Mouse (Mus musculus): ENCODE results near the gene Nt5dc1. TPM values are rescaled to one million over a fixed set of nuclear protein-coding genes. Genes with fewer than 3 reads are reported as not detected.
"Not testable (repeated sequence)": the region's sequence is repeated elsewhere in the genome, so short reads cannot be mapped to it uniquely, and the experiment has no call there.

Gene Nt5dc1
- polyA plus RNA-seq, 2 experiments from 2014 or later = 60.2 to 78.7 TPM

GRCm38 (mm10) chr10:34309915-34310685 lies 108.3 kb downstream of the Nt5dc1 start:
- ATAC-seq = no peak

GRCm38 (mm10) chr10:34307070-34307469 lies 111.3 kb downstream of the Nt5dc1 start:
- ATAC-seq = no peak

DNA sequence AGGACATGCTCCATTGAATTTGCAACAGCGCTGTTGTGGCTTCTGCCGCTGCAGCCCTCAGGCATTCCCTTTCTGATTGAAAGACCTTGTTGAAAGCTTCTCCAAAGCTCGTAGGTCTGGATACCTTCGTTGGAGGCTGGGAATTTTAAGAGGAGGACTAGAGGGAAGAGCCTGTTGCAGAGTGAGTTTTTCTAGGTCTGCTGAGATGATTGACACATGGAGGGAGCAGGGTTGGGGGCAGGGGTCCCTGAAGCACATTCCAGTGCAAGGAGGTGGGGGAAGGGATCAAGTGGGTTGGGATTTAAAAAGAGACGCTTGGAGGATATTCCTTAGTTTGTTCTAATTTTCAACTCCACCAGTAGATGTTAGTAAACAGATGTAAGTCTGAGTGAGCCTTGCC lies 118.0 kb downstream of the Nt5dc1 start:
- ATAC-seq = no peak

DNA sequence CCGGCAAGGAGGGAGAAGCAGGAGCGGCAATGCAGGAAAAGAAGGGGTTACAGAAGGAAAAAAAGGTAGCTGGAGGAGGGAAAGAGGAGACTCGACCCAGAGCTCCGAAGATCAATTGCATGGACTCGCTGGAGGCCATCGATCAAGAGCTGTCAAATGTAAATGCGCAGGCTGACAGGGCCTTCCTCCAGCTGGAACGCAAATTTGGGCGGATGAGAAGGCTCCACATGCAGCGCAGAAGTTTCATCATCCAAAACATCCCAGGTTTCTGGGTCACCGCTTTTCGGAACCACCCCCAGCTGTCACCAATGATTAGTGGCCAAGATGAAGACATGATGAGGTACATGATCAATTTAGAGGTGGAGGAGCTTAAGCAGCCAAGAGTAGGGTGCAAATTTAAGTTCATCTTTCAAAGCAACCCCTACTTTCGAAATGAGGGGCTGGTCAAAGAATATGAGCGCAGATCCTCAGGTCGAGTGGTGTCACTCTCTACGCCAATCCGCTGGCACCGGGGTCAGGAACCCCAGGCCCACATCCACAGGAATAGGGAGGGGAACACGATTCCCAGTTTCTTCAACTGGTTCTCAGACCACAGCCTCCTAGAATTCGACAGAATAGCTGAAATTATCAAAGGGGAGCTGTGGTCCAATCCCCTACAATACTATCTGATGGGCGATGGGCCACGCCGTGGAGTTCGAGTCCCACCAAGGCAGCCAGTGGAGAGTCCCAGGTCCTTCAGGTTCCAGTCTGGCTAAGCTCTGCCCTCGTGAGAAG lies 120.2 kb downstream of the Nt5dc1 start:
- peak; percentile 1 for ATAC-seq

- ATAC-seq = peak; percentile 96
Observed at GRCm38 (mm10) chr10:34297299-34297979, 120.9 kb downstream of the Nt5dc1 start, which contains the start of gene Tspyl4. Gene Tspyl4, plus strand, starts transcription at chr10:34297442.

- no peak for ATAC-seq
Observed at GRCm38 (mm10) chr10:34296911-34297298, 121.4 kb downstream of the Nt5dc1 start.

GRCm38 (mm10) chr10:34282420-34283238 lies 135.7 kb downstream of the Nt5dc1 start:
- peak; percentile 8 for ATAC-seq

DNA sequence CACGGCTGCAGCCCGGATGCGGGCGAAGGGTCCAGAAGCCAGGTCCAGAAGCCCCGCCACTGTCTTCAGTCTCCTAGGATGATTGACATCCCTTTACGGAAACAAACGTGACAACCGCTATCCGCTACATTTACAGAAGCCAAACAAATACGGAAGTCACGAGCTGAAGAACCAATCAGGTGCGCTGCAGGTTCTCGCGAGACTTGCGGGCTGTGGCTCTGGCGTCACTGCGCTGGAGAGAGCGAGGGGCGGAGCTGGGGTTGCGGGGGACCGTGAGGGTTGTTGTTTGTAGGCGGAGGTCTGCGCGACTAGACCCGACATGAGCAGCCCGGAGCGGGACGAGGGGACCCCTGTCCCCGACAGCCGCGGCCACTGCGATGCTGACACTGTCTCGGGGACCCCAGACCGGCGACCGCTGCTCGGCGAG lies 136.4 kb downstream of the Nt5dc1 start, which contains the start of gene Tspyl1:
Gene Tspyl1, plus strand, starts transcription at position 229 of the 427 bp plus-strand sequence.
- ATAC-seq = peak; percentile 90

GRCm38 (mm10) chr10:34281211-34281961 lies 137.0 kb downstream of the Nt5dc1 start:
- no peak for ATAC-seq

GRCm38 (mm10) chr10:34280591-34281175 lies 137.7 kb downstream of the Nt5dc1 start:
- ATAC-seq = peak; percentile 26

GRCm38 (mm10) chr10:34271681-34272080 lies 146.7 kb downstream of the Nt5dc1 start:
- no peak for ATAC-seq

GRCm38 (mm10) chr10:34267312-34268070 lies 150.9 kb downstream of the Nt5dc1 start:
- no peak for ATAC-seq

- ATAC-seq = no peak
Observed at GRCm38 (mm10) chr10:34265106-34265505, 153.2 kb downstream of the Nt5dc1 start.

GRCm38 (mm10) chr10:34252833-34253232 lies 165.5 kb downstream of the Nt5dc1 start:
- not testable (repeated sequence) for ATAC-seq

- no peak for ATAC-seq
Observed at GRCm38 (mm10) chr10:34249594-34249993, 168.8 kb downstream of the Nt5dc1 start.

DNA sequence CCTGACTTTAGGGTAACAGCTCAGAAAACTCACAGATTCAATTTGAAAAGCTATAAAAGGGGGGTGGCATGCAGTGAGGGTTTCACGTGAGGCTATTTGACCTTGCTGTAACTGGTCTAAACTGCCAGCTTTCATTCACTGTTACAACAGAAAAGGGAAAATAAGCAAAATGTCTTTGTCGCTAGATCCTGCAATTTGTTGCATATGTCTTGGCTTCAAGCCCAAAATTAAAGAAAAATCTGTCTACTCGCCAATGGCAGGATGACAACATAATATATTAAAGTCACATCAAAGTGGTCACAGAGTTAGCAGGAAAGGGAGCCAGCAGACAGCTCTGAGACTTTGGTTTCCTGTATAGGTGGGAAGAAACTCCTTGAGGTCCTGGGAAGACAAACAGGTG lies 170.6 kb downstream of the Nt5dc1 start:
- ATAC-seq = no peak

GRCm38 (mm10) chr10:34246106-34246505 lies 172.2 kb downstream of the Nt5dc1 start:
- no peak for ATAC-seq

DNA sequence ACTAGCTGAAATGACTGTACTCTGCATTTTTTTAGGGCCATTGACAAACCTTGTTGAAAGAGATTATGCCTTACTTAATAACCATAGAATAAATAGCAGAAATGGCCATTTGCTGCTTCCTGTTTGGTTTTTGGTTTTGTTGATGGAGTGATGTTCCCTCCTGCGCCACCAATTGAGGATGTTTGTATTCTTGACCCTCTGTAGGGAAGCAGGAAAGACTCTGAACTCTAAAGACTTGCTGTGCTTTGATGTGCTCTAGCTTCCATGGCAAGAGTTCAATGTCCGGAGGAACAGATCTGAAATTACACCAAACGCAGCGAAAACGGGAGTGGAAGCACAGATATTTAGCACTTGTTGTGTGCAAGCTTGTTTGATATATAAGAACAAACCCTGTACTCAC lies 173.6 kb downstream of the Nt5dc1 start:
- ATAC-seq = no peak

DNA sequence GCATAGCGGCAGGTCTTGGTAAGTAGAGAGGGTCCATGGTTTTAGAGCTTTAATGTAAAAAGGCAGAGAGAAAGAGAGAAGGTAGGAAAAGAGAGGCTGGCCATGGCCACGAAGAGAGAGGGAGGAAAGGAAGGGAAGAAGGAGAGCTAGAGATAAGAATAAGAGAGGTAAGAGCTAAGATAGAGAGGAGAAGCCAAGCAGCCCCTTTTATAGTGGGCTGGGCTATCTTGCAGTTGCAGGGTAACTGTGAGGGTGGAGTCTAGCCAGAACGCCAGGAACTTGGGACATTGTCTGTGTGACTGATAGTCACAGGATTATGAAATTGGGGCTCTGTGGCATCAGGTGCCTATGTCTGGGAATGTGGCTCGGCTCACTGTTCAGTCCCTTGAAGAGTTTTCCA lies 179.8 kb downstream of the Nt5dc1 start:
- no peak for ATAC-seq
